Mouse (Mus musculus): ENCODE results near the gene Pla2g5.
"Not testable (repeated sequence)": the region's sequence is repeated elsewhere in the genome, so short reads cannot be mapped to it uniquely, and the experiment has no call there.

The Pla2g5 gene

GRCm38 (mm10) chr4:138857576-138857975, 5.7 kb downstream of the Pla2g5 start:
- DNase-seq (ENCODE audit: low spot score) = no peak

GRCm38 (mm10) chr4:138856491-138856890, 6.8 kb downstream of the Pla2g5 start:
- peak; percentile 77 for DNase-seq (ENCODE audit: low spot score)

GRCm38 (mm10) chr4:138855092-138855632, 8.1 kb downstream of the Pla2g5 start:
- DNase-seq (ENCODE audit: low spot score) = no peak

- no peak for DNase-seq (ENCODE audit: low spot score)
These were observed 10.3 kb downstream of the Pla2g5 start for GRCm38 (mm10) chr4:138852961-138853360.

- peak; percentile 82 for DNase-seq (ENCODE audit: low spot score)
These were observed 11.8 kb downstream of the Pla2g5 start for GRCm38 (mm10) chr4:138851463-138851862.

- DNase-seq (ENCODE audit: low spot score) = peak; percentile 45
These were observed 21.9 kb downstream of the Pla2g5 start for GRCm38 (mm10) chr4:138841386-138841785.

- no peak for DNase-seq (ENCODE audit: low spot score)
These were observed 22.6 kb downstream of the Pla2g5 start for GRCm38 (mm10) chr4:138840726-138841125.

GRCm38 (mm10) chr4:138839806-138840205, 23.5 kb downstream of the Pla2g5 start:
- DNase-seq (ENCODE audit: low spot score) = no peak

- no peak for DNase-seq (ENCODE audit: low spot score)
These were observed 36.1 kb downstream of the Pla2g5 start for GRCm38 (mm10) chr4:138827147-138827546.

- DNase-seq (ENCODE audit: low spot score) = peak; percentile 49
These were observed 37.3 kb downstream of the Pla2g5 start for GRCm38 (mm10) chr4:138825751-138826567.

GRCm38 (mm10) chr4:138824660-138825059, 38.6 kb downstream of the Pla2g5 start:
- DNase-seq (ENCODE audit: low spot score) = peak; percentile 36

GRCm38 (mm10) chr4:138824161-138824560, 39.1 kb downstream of the Pla2g5 start:
- not testable (repeated sequence) for DNase-seq (ENCODE audit: low spot score)

GRCm38 (mm10) chr4:138821036-138821435, 42.2 kb downstream of the Pla2g5 start:
- DNase-seq (ENCODE audit: low spot score) = peak; percentile 29

GRCm38 (mm10) chr4:138819101-138819500, 44.2 kb downstream of the Pla2g5 start:
- DNase-seq (ENCODE audit: low spot score) = peak; percentile 49

- no peak for DNase-seq (ENCODE audit: low spot score)
These were observed 45.5 kb downstream of the Pla2g5 start for GRCm38 (mm10) chr4:138817736-138818135.

- no peak for DNase-seq (ENCODE audit: low spot score)
These were observed 47.1 kb downstream of the Pla2g5 start for GRCm38 (mm10) chr4:138816166-138816565.

- no peak for DNase-seq (ENCODE audit: low spot score)
These were observed 56.3 kb downstream of the Pla2g5 start for GRCm38 (mm10) chr4:138806920-138807541.

- no peak for DNase-seq (ENCODE audit: low spot score)
These were observed 57.1 kb downstream of the Pla2g5 start for GRCm38 (mm10) chr4:138806160-138806559.

GRCm38 (mm10) chr4:138805248-138805647, 58.0 kb downstream of the Pla2g5 start:
- no peak for DNase-seq (ENCODE audit: low spot score)

- no peak for DNase-seq (ENCODE audit: low spot score)
These were observed 60.4 kb downstream of the Pla2g5 start for GRCm38 (mm10) chr4:138802917-138803316.

- no peak for DNase-seq (ENCODE audit: low spot score)
These were observed 61.7 kb downstream of the Pla2g5 start for GRCm38 (mm10) chr4:138801631-138802030.

- DNase-seq (ENCODE audit: low spot score) = peak; percentile 71
These were observed 63.0 kb downstream of the Pla2g5 start for GRCm38 (mm10) chr4:138800134-138800744.

- DNase-seq (ENCODE audit: low spot score) = no peak
These were observed 66.1 kb downstream of the Pla2g5 start for GRCm38 (mm10) chr4:138797217-138797570.

All from MN1 (cell line).